Mouse (Mus musculus): ENCODE results near the gene Elovl6.

Gene Elovl6

GRCm38 (mm10) chr3:129532180-129532864, at the start of gene Elovl6:
Elovl6 (plus strand) TSS chr3:129532355.
- peak; percentile 94 for DNase-seq (ENCODE audit: extremely low spot score)

- no peak for DNase-seq (ENCODE audit: extremely low spot score)
These were observed 43.4 kb upstream of the Elovl6 start for GRCm38 (mm10) chr3:129488774-129489173.

- no peak for DNase-seq (ENCODE audit: extremely low spot score)
These were observed 38.0 kb upstream of the Elovl6 start for GRCm38 (mm10) chr3:129494123-129494522.

GRCm38 (mm10) chr3:129494731-129495130, 37.4 kb upstream of the Elovl6 start:
- DNase-seq (ENCODE audit: extremely low spot score): no peak

- DNase-seq (ENCODE audit: extremely low spot score): no peak
These were observed 28.4 kb upstream of the Elovl6 start for GRCm38 (mm10) chr3:129503781-129504180.

GRCm38 (mm10) chr3:129504928-129505327, 27.2 kb upstream of the Elovl6 start:
- no peak for DNase-seq (ENCODE audit: extremely low spot score)

GRCm38 (mm10) chr3:129507736-129508135, 24.4 kb upstream of the Elovl6 start:
- no peak for DNase-seq (ENCODE audit: extremely low spot score)

- no peak for DNase-seq (ENCODE audit: extremely low spot score)
These were observed 23.6 kb upstream of the Elovl6 start for GRCm38 (mm10) chr3:129508571-129508970.

GRCm38 (mm10) chr3:129509725-129510124, 22.4 kb upstream of the Elovl6 start:
- DNase-seq (ENCODE audit: extremely low spot score): no peak

- no peak for DNase-seq (ENCODE audit: extremely low spot score)
These were observed 16.2 kb upstream of the Elovl6 start for GRCm38 (mm10) chr3:129515863-129516436.

GRCm38 (mm10) chr3:129520499-129520898, 11.7 kb upstream of the Elovl6 start:
- no peak for DNase-seq (ENCODE audit: extremely low spot score)

GRCm38 (mm10) chr3:129523456-129524143, 8.6 kb upstream of the Elovl6 start:
- DNase-seq (ENCODE audit: extremely low spot score): no peak

- DNase-seq (ENCODE audit: extremely low spot score): no peak
These were observed 5.1 kb upstream of the Elovl6 start for GRCm38 (mm10) chr3:129527046-129527445.

- DNase-seq (ENCODE audit: extremely low spot score): no peak
These were observed 2.8 kb upstream of the Elovl6 start for GRCm38 (mm10) chr3:129529311-129529710.

- no peak for DNase-seq (ENCODE audit: extremely low spot score)
These were observed 1.7 kb upstream of the Elovl6 start for GRCm38 (mm10) chr3:129530461-129530860.

GRCm38 (mm10) chr3:129532865-129533742, 949 bp downstream of the Elovl6 start:
- peak; percentile 67 for DNase-seq (ENCODE audit: extremely low spot score)

GRCm38 (mm10) chr3:129533743-129534530, 1.8 kb downstream of the Elovl6 start:
- peak; percentile 83 for DNase-seq (ENCODE audit: extremely low spot score)

GRCm38 (mm10) chr3:129535444-129535843, 3.3 kb downstream of the Elovl6 start:
- DNase-seq (ENCODE audit: extremely low spot score): no peak

- DNase-seq (ENCODE audit: extremely low spot score): peak; percentile 84
These were observed 4.0 kb downstream of the Elovl6 start for GRCm38 (mm10) chr3:129536109-129536508.

- no peak for DNase-seq (ENCODE audit: extremely low spot score)
These were observed 5.8 kb downstream of the Elovl6 start for GRCm38 (mm10) chr3:129537954-129538353.

GRCm38 (mm10) chr3:129540882-129541281, 8.7 kb downstream of the Elovl6 start:
- DNase-seq (ENCODE audit: extremely low spot score): no peak
